Mouse (Mus musculus) hindbrain, embryonic 11.5 days (tissue): ENCODE data around the gene Net1. TPM values are rescaled to one million over a fixed set of nuclear protein-coding genes. Genes with fewer than 3 reads are reported as not detected.
"Not testable (repeated sequence)": the region's sequence is repeated elsewhere in the genome, so short reads cannot be mapped to it uniquely, and the experiment has no call there.

Experiments
- ATAC-seq: fragments of 200-750 bp; cut with Nextera tagmentation; 2 replicates; pipeline ENCODE4 v1.8.0; 2017; ENCODE audit warnings: mild to moderate bottlenecking, moderate TSS enrichment, moderate library complexity; ENCODE audit not compliant: low FRiP score
- DNase-seq: peaks from one replicate; pipeline ENCODE4 v3.0.0-alpha.2; 2015; ENCODE audit warnings: low spot score
- H3K27ac ChIP-seq: fragments of 300-500 bp; sonication (generic); 2 replicates; pipeline ENCODE4 v1.5.1; 2014; ENCODE audit warnings: mild to moderate bottlenecking, low read depth, low read length
- H3K27me3 ChIP-seq: fragments of 300-500 bp; sonication (generic); 2 replicates; pipeline ENCODE4 v1.6.1; 2014; ENCODE audit warnings: mild to moderate bottlenecking, low read length, moderate library complexity, mixed read lengths; ENCODE audit not compliant: control insufficient read depth, insufficient read depth
- H3K36me3 ChIP-seq: fragments of 300-500 bp; sonication (generic); 2 replicates; pipeline ENCODE4 v1.6.1; 2014; ENCODE audit warnings: mild to moderate bottlenecking, low read length, moderate library complexity, mixed read lengths; ENCODE audit not compliant: control insufficient read depth, insufficient read depth
- H3K4me1 ChIP-seq: fragments of 300-500 bp; sonication (generic); replicated peaks from 2 replicates; pipeline ENCODE4 v1.6.1; 2014; ENCODE audit warnings: low read length, mixed read lengths; ENCODE audit not compliant: control insufficient read depth, insufficient read depth
- H3K4me2 ChIP-seq: fragments of 300-500 bp; sonication (generic); replicated peaks from 2 replicates; pipeline ENCODE4 v1.6.1; 2014; ENCODE audit warnings: mild to moderate bottlenecking, low read depth, low read length
- H3K4me3 ChIP-seq: fragments of 300-500 bp; sonication (generic); 2 replicates; pipeline ENCODE4 v1.5.1; 2014; ENCODE audit warnings: low read depth, low read length
- H3K9ac ChIP-seq: fragments of 300-500 bp; sonication (generic); 2 replicates; pipeline ENCODE4 v1.6.1; 2014; ENCODE audit warnings: low read depth, low read length
- H3K9me3 ChIP-seq: fragments of 300-500 bp; sonication (generic); 2 replicates; pipeline ENCODE4 v1.6.1; 2016; ENCODE audit warnings: low read length; ENCODE audit not compliant: control insufficient read depth
- WGBS: fragments of 180-500 bp; shearing (Covaris S2); extraction: QIAGEN DNeasy Blood & Tissue Kit; methylation state at CpG from one replicate; pipeline ENCODE4 v1.1.7; 2014; 5-methylcytosine and 5-hydroxymethylcytosine counted together
- polyA plus RNA-seq: library from polyadenylated mRNA; unstranded; fragments of >200 nt; fragmentation: Nextera tagmentation; extraction: Ambion mirVana; gene quantifications from 2 replicates; pipeline ENCODE4 v1.2.1, GENCODE M21; 2014

Gene Net1
- polyA plus RNA-seq, 1 experiment from 2014 or later = 31.4 TPM

DNA sequence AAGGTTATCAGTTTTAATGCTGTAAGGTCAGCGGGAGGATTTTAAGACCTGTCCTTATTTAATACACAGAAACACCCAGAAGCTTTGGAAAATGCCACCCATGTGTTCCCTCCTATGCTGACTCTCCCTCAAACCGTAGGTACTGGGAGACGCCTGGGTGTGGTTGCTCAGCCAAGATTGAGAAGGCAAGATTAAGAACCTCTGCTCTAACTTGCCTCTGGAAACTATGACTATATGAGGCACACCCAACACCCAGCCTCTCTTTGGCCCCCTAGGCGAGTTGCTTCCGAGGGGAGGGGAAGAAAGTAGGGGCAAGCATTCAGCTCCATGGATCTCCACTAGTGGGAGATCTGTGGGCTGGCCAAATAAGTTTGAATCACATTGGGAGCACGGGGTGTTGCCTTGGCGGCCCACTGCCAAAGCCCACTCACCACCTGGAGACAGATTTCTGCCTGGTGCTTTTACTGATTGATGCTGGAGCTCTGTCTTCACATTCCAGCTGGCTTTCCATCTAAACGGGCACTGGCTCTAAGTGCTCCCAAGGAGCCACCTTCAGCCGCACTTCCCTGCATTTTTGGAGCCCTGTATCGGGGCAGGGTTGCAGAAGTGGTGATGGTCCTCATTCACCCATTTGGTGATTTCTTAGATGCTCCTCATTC is 55.0 kb downstream of the Net1 start:
- ATAC-seq (no peak), DNase-seq (no peak)
- Histone ChIP-seq H3K4me3 (no peak overlapping the region), H3K36me3 (no peaks in the 10 kb centered on the region), H3K4me1 (no peaks in the 10 kb centered on the region), H3K4me2 (no peak overlapping the region), H3K27ac (no peak overlapping the region), H3K9ac (no peak overlapping the region), H3K27me3 (no peaks in the 10 kb centered on the region), H3K9me3 (no peaks in the 10 kb centered on the region)
- 93% methylated on average over 10 of the region's 10 CpGs for WGBS

DNA sequence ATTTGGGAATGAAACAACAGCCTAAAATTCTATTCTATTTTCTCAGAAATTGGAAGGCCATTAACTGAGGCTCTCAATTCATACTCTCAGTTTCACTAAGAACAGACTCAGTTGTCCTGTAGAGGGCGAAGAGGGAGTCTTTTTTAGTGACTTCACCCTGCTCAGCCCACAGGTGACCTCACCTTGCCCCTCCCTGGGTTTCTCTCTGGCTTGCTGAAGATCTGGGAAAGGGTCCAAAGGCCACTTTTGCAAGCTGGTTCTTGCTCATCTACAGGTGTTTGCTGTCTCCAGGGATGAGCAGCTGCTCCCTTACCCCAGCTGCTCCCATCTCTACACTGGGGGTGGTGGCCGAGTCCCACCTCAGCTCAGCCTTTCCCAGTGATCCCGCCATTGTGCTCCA is 55.7 kb downstream of the Net1 start:
- Histone ChIP-seq H3K36me3 (no peaks in the 10 kb centered on the region), H3K4me3 (no peak overlapping the region), H3K27ac (no peak overlapping the region), H3K4me2 (no peak overlapping the region), H3K4me1 (no peaks in the 10 kb centered on the region), H3K9ac (no peak overlapping the region), H3K9me3 (no peaks in the 10 kb centered on the region), H3K27me3 (no peaks in the 10 kb centered on the region)
- no peak for ATAC-seq
- WGBS = 78% methylated on average over 3 of the region's 3 CpGs
- DNase-seq = no peak

DNA sequence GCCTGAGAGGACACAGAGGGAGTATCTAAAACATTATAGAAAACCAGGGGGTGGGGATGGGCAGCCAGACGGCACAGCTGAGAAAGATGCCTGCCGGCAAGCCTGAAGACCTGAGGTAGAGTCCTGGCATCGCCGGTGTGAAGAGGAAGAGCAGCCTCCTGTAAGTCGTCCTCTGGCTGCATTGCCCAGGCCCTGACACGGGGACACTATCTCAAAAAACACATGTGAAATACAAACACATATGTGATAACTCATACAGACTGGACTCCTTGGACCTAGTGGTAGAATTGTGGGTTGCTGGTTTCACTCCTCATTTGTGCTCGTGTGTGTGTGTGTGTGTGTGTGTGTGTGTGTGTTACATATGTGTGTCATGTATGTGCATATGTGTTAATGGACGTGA is 56.8 kb downstream of the Net1 start:
- ATAC-seq = no peak
- DNase-seq = no peak
- WGBS = 87% methylated on average over 8 of the region's 8 CpGs
- no peak overlapping the region for H3K27ac ChIP-seq
- no peaks in the 10 kb centered on the region for H3K36me3 ChIP-seq
- no peak overlapping the region for H3K4me2 ChIP-seq
- H3K4me3 ChIP-seq = no peak overlapping the region
- no peaks in the 10 kb centered on the region for H3K9me3 ChIP-seq
- H3K27me3 ChIP-seq = no peaks in the 10 kb centered on the region
- H3K4me1 ChIP-seq = no peaks in the 10 kb centered on the region
- H3K9ac ChIP-seq = no peak overlapping the region

DNA sequence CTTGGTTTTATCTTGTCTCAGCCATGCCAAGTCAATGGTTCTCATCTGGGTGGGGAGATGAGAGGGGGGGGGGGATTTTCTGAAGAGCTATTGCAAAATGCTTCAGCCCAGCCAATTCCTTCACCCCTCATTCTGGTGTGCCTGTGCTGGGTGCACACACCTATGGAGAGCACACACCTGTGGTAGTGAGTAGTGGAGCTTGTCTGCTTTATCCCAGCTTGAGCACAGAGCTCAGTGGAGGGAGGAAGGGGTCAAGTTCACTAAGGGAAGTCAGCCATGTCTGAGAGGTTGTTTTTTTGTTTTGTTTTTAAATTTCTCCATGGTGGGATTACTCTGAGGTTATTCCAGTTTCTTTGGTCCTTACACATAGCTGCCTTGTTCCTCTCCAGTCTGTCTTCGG is 61.8 kb downstream of the Net1 start:
- Histone ChIP-seq H3K27me3 (no peaks in the 10 kb centered on the region), H3K27ac (no peak overlapping the region), H3K9me3 (no peaks in the 10 kb centered on the region), H3K4me3 (no peak overlapping the region), H3K4me1 (no peaks in the 10 kb centered on the region), H3K36me3 (no peaks in the 10 kb centered on the region), H3K4me2 (no peak overlapping the region), H3K9ac (no peak overlapping the region)
- WGBS = 71% methylated on average over 1 of the region's 1 CpGs
- DNase-seq (no peak), ATAC-seq (no peak)

DNA sequence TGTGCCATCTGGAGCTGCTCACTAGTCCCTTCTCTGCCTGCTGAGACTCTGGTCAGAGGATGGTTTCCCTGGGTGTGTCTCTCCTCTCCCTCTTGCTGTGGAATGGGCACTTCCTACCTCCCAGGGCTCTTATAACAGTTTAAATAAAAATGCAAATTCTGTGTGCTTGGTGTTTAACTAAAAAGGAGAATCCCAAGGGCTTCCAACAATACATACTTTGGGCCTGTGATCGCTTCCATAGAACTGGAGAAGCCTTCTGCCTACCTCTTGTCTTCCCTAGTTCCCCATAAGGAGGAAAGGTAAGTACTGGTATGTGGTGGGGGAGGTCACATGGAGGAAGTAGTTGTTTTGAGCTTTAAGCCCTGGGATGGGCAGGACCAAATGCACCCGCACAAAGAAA is 63.2 kb downstream of the Net1 start:
- Histone ChIP-seq H3K27me3 (no peaks in the 10 kb centered on the region), H3K4me2 (no peak overlapping the region), H3K36me3 (no peaks in the 10 kb centered on the region), H3K4me1 (no peaks in the 10 kb centered on the region), H3K9me3 (no peaks in the 10 kb centered on the region), H3K4me3 (no peak overlapping the region), H3K27ac (no peak overlapping the region), H3K9ac (no peak overlapping the region)
- no peak for ATAC-seq
- no peak for DNase-seq
- WGBS = 88% methylated on average over 2 of the region's 2 CpGs

DNA sequence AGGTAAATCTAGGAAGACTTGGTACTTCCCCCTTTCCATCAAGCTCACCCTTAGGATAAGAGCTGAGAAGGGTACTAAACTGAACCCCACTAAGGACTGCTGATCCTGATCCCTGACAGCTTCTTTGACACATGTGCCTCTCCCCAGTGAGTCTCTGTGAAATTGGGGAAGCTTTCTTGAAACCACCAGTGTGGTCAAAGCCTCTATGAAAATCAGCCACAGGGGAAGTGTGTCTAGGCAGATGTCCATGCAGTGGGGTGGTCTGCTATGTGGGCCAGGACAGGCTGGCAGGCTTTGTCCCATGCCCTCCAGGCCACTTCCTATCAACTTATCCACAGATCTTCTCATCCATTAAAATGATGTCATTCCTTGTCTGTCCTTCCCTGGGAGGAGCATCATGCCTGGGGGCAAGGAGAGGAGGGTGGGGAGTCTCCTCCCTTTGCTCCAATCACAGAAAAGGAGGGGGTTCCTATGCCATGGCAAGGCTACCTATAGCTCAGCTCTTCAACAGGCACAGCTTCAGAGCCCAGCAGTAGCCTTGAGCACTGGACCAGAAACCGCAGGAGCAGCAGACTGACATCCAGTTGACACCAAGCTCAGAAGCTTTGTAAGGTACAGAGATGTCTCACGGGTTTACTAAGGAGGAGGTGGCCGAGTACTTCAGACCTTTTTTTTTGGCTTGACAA is 64.2 kb downstream of the Net1 start, which contains the start of gene Calm5:
Calm5 (plus strand) TSS at position 526 of the 686 bp plus-strand sequence.
- WGBS = 80% methylated on average over 3 of the region's 3 CpGs
- DNase-seq, H3K9ac ChIP-seq, H3K27me3 ChIP-seq, H3K27ac ChIP-seq, H3K36me3 ChIP-seq, H3K4me1 ChIP-seq, H3K4me3 ChIP-seq, ATAC-seq, H3K4me2 ChIP-seq, H3K9me3 ChIP-seq: not testable (repeated sequence)

DNA sequence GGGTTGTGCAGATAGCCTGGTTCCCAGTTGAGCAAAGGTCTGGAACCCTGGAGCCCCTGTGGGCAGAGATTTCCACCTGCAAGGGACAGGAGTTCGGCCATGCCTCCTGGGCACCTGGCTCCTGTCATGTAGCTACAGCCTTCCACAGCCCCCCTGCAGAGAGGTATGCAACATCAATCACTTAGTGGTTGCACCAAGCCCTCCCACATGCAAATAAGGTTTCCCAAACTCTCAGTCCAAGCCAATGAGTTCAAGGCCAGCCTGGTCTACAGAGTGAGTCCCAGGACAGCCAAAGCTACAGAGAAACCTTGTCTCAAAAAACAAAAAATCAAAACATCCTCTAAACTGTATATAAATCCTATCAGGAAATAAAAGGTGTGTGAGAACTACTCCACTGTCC is 67.7 kb downstream of the Net1 start:
- H3K4me1 ChIP-seq = no peaks in the 10 kb centered on the region
- H3K9me3 ChIP-seq = no peaks in the 10 kb centered on the region
- no peaks in the 10 kb centered on the region for H3K27me3 ChIP-seq
- H3K36me3 ChIP-seq = no peaks in the 10 kb centered on the region
- H3K4me2 ChIP-seq = no peak overlapping the region
- no peak overlapping the region for H3K9ac ChIP-seq
- DNase-seq (no peak), ATAC-seq (no peak)
- H3K27ac ChIP-seq = no peak overlapping the region
- 56% methylated on average over 1 of the region's 1 CpGs for WGBS
- no peak overlapping the region for H3K4me3 ChIP-seq

DNA sequence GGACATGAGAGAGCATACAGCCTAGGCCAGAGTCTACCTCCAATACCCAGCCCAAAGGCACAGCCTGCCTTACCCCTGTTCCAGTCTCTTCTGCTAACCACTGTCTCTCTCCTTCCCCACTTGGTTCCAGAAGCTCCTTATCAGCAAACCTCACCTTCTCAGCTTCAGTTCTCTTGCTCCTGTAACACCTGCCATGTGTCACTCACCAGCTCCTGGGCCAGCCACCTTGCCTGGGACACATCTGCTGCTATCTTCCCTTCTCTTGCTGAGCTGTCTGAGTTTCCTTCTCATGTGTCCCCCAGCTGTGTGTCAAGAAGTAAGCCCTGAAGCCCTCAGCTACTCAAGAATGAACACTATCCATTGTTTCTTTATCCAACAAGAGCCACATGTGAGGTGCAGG is 77.4 kb downstream of the Net1 start:
- H3K4me1 ChIP-seq, ATAC-seq: not testable (repeated sequence)

DNA sequence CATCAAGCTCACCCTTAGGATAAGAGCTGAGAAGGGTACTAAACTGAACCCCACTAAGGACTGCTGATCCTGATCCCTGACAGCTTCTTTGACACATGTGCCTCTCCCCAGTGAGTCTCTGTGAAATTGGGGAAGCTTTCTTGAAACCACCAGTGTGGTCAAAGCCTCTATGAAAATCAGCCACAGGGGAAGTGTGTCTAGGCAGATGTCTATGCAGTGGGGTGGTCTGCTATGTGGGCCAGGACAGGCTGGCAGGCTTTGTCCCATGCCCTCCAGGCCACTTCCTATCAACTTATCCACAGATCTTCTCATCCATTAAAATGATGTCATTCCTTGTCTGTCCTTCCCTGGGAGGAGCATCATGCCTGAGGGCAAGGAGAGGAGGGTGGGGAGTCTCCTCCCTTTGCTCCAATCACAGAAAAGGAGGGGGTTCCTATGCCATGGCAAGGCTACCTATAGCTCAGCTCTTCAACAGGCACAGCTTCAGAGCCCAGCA is 80.7 kb downstream of the Net1 start, which contains the start of gene Calm4:
Calm4 (plus strand) TSS at position 446 of the 496 bp plus-strand sequence.
- not testable (repeated sequence) for H3K4me2 ChIP-seq, H3K9ac ChIP-seq, H3K4me3 ChIP-seq, H3K36me3 ChIP-seq, H3K27ac ChIP-seq, H3K9me3 ChIP-seq, H3K27me3 ChIP-seq, ATAC-seq, DNase-seq, H3K4me1 ChIP-seq

More for the DNA sequence above, 77.4 kb downstream of the Net1 start:
- not testable (repeated sequence) for H3K27me3 ChIP-seq, H3K9me3 ChIP-seq, H3K4me3 ChIP-seq, H3K4me2 ChIP-seq, H3K9ac ChIP-seq, H3K36me3 ChIP-seq, DNase-seq, H3K27ac ChIP-seq
